Mouse (Mus musculus): Measurements from ENCODE around the gene Ift88. TPM values are rescaled to one million over a fixed set of nuclear protein-coding genes. Genes with fewer than 3 reads are reported as not detected.

Gene Ift88
- polyA plus RNA-seq, 1 experiment from 2014 or later: 16.0 TPM

GRCm38 (mm10) chr14:57537261-57538015 lies 113.6 kb downstream of the Ift88 start:
- H3K27me3 ChIP-seq (ENCODE audit: insufficient read depth, low read length): peaks cover 2% of the 10 kb centered on the region; the same call in 1 of the 2 replicates
- no peak for TF ChIP-seq CTCF (IDR thresholded peaks at IDR 0.05; ENCODE audit: low read depth)
- no peak overlapping the region for H3K9ac ChIP-seq
- DNase-seq (peak; percentile 82), ATAC-seq (ENCODE audit: insufficient read depth) (peak; percentile 28; the same call in 1 of the 2 replicates)
- no peaks in the 10 kb centered on the region for H3K36me3 ChIP-seq (ENCODE audit: insufficient read depth)
- no peak overlapping the region for H3K4me3 ChIP-seq (ENCODE audit: low read depth, low read length)
- peaks cover 33% of the 10 kb centered on the region for H3K4me1 ChIP-seq (ENCODE audit: insufficient read depth)
- H3K4me2 ChIP-seq: peak overlapping the region; percentile 39
- WGBS: 17% methylated on average over 16 of the region's 16 CpGs
- H3K9me3 ChIP-seq (ENCODE audit: low read depth, low read length): no peaks in the 10 kb centered on the region
- peak overlapping the region; percentile 84 for H3K27ac ChIP-seq (ENCODE audit: low read depth)

DNA sequence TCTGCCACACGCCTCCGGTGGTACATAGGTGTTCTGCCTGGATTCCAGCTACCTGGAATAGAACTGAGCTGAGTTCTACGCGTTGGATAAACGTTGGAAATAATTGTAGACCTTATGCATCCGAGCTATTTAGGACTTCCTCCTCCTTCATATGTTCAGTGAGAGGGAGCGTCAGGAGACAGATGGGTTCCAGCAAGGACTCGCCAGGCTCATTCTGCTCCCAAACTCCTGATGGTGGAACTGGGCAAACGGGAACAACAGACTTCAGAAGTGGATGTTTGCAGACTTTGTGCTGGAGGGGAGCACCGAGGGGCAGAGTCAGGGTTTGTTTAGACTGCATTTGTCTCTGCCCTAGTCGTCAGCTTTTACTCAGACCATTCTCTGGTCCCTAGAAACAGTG lies 116.8 kb downstream of the Ift88 start:
- ATAC-seq (ENCODE audit: insufficient read depth): no peak
- peaks cover 20% of the 10 kb centered on the region for H3K4me1 ChIP-seq (ENCODE audit: insufficient read depth)
- H3K9ac ChIP-seq: no peak overlapping the region
- no peaks in the 10 kb centered on the region for H3K36me3 ChIP-seq (ENCODE audit: insufficient read depth)
- H3K27ac ChIP-seq (ENCODE audit: low read depth): 0 out of 2 replicates have a peak overlapping the region, but pooled peaks have one; percentile 12
- no peaks in the 10 kb centered on the region for H3K9me3 ChIP-seq (ENCODE audit: low read depth, low read length)
- WGBS: 54% methylated on average over 11 of the region's 11 CpGs
- no peak overlapping the region for H3K4me3 ChIP-seq (ENCODE audit: low read depth, low read length)
- TF ChIP-seq CTCF (IDR thresholded peaks at IDR 0.05; ENCODE audit: low read depth): no peak
- no peak overlapping the region for H3K4me2 ChIP-seq
- DNase-seq: no peak
- no peaks in the 10 kb centered on the region for H3K27me3 ChIP-seq (ENCODE audit: insufficient read depth, low read length)

GRCm38 (mm10) chr14:57542231-57542630 lies 118.4 kb downstream of the Ift88 start:
- Histone ChIP-seq H3K36me3 (ENCODE audit: insufficient read depth) (no peaks in the 10 kb centered on the region), H3K9me3 (ENCODE audit: low read depth, low read length) (no peaks in the 10 kb centered on the region), H3K27me3 (ENCODE audit: insufficient read depth, low read length) (no peaks in the 10 kb centered on the region), H3K4me1 (ENCODE audit: insufficient read depth) (peaks cover 15% of the 10 kb centered on the region), H3K4me3 (ENCODE audit: low read depth, low read length) (no peak overlapping the region), H3K27ac (ENCODE audit: low read depth) (no peak overlapping the region), H3K4me2 (peak overlapping the region; percentile 22; the same call in 1 of the 2 replicates), H3K9ac (no peak overlapping the region)
- DNase-seq (no peak), ATAC-seq (ENCODE audit: insufficient read depth) (no peak)
- 63% methylated on average over 34 of the region's 34 CpGs for WGBS
- no peak for TF ChIP-seq CTCF (IDR thresholded peaks at IDR 0.05; ENCODE audit: low read depth)

GRCm38 (mm10) chr14:57543420-57544039 lies 119.7 kb downstream of the Ift88 start:
- no peak overlapping the region for H3K9ac ChIP-seq
- no peaks in the 10 kb centered on the region for H3K9me3 ChIP-seq (ENCODE audit: low read depth, low read length)
- DNase-seq: no peak
- H3K4me1 ChIP-seq (ENCODE audit: insufficient read depth): 0 out of 2 replicates have a peak, but pooled peaks cover 5% of the 10 kb centered on the region
- 88% methylated on average over 13 of the region's 13 CpGs for WGBS
- no peak for TF ChIP-seq CTCF (IDR thresholded peaks at IDR 0.05; ENCODE audit: low read depth)
- no peak overlapping the region for H3K27ac ChIP-seq (ENCODE audit: low read depth)
- no peak for ATAC-seq (ENCODE audit: insufficient read depth)
- no peak overlapping the region for H3K4me2 ChIP-seq
- H3K4me3 ChIP-seq (ENCODE audit: low read depth, low read length): no peak overlapping the region
- H3K36me3 ChIP-seq (ENCODE audit: insufficient read depth): peaks cover under 1% of the 10 kb centered on the region; the same call in 1 of the 2 replicates
- H3K27me3 ChIP-seq (ENCODE audit: insufficient read depth, low read length): no peaks in the 10 kb centered on the region

DNA sequence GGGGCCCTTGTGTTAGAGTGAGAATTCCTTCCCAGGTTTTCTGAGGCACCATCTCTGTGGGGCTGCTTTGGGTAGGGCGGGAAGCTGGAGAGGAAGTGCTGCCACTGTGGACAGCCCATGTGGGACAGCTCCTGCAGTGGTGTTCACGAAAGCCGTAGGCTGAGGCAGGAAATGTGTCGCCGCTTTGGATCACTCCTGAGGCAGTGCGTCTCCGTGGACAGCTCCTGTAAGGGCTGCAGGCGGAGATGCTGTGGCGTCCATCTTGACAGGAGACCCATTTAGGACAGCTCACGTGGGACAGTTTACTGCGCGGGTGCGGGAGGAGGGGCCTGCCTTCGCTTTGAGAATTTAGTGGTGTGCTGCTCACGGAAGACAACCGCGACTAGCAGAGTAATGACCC lies 121.7 kb downstream of the Ift88 start:
- no peak overlapping the region for H3K27ac ChIP-seq (ENCODE audit: low read depth)

GRCm38 (mm10) chr14:57546131-57546530 lies 122.3 kb downstream of the Ift88 start:
- Histone ChIP-seq H3K9me3 (ENCODE audit: low read depth, low read length) (no peaks in the 10 kb centered on the region), H3K36me3 (ENCODE audit: insufficient read depth) (peaks cover 18% of the 10 kb centered on the region; the same call in 1 of the 2 replicates), H3K4me1 (ENCODE audit: insufficient read depth) (0 out of 2 replicates have a peak, but pooled peaks cover 5% of the 10 kb centered on the region), H3K27ac (ENCODE audit: low read depth) (peak overlapping the region; percentile 75; the same call in 1 of the 2 replicates), H3K9ac (no peak overlapping the region), H3K4me2 (no peak overlapping the region), H3K4me3 (ENCODE audit: low read depth, low read length) (no peak overlapping the region), H3K27me3 (ENCODE audit: insufficient read depth, low read length) (no peaks in the 10 kb centered on the region)
- TF ChIP-seq CTCF (IDR thresholded peaks at IDR 0.05; ENCODE audit: low read depth): no peak
- no peak for DNase-seq
- ATAC-seq (ENCODE audit: insufficient read depth): no peak
- WGBS: 70% methylated on average over 8 of the region's 8 CpGs

More for the DNA sequence above, 121.7 kb downstream of the Ift88 start:
- TF ChIP-seq CTCF (IDR thresholded peaks at IDR 0.05; ENCODE audit: low read depth): no peak
- Histone ChIP-seq H3K4me2 (no peak overlapping the region), H3K27me3 (ENCODE audit: insufficient read depth, low read length) (no peaks in the 10 kb centered on the region), H3K9me3 (ENCODE audit: low read depth, low read length) (no peaks in the 10 kb centered on the region), H3K9ac (no peak overlapping the region), H3K36me3 (ENCODE audit: insufficient read depth) (peaks cover 18% of the 10 kb centered on the region; the same call in 1 of the 2 replicates), H3K4me1 (ENCODE audit: insufficient read depth) (0 out of 2 replicates have a peak, but pooled peaks cover 5% of the 10 kb centered on the region), H3K4me3 (ENCODE audit: low read depth, low read length) (no peak overlapping the region)
- ATAC-seq (ENCODE audit: insufficient read depth): no peak
- no peak for DNase-seq
- 77% methylated on average over 17 of the region's 17 CpGs for WGBS

- no peaks in the 10 kb centered on the region for H3K9me3 ChIP-seq (ENCODE audit: low read depth, low read length)
- TF ChIP-seq CTCF (IDR thresholded peaks at IDR 0.05; ENCODE audit: low read depth): no peak
- 0 out of 2 replicates have a peak, but pooled peaks cover 5% of the 10 kb centered on the region for H3K4me1 ChIP-seq (ENCODE audit: insufficient read depth)
- ATAC-seq (ENCODE audit: insufficient read depth): peak; percentile 78; the same call in 1 of the 2 replicates
- H3K27ac ChIP-seq (ENCODE audit: low read depth): peak overlapping the region; percentile 75; the same call in 1 of the 2 replicates
- peaks cover 18% of the 10 kb centered on the region; the same call in 1 of the 2 replicates for H3K36me3 ChIP-seq (ENCODE audit: insufficient read depth)
- 0 out of 2 replicates have a peak overlapping the region, but pooled peaks have one; percentile 25 for H3K4me2 ChIP-seq
- 13% methylated on average over 13 of the region's 13 CpGs for WGBS
- no peak overlapping the region for H3K9ac ChIP-seq
- H3K27me3 ChIP-seq (ENCODE audit: insufficient read depth, low read length): no peaks in the 10 kb centered on the region
- no peak overlapping the region for H3K4me3 ChIP-seq (ENCODE audit: low read depth, low read length)
- peak; percentile 53 for DNase-seq
Measured at GRCm38 (mm10) chr14:57546557-57547021, 122.7 kb downstream of the Ift88 start.

Data from lung, embryonic 14.5 days (tissue).